Mouse (Mus musculus) urinary bladder, adult 18-20 months (tissue): ENCODE results near the gene Pi4kb.
"Not testable (repeated sequence)": the region's sequence is repeated elsewhere in the genome, so short reads cannot be mapped to it uniquely, and the experiment has no call there.

Experiments
- DNase-seq, 2 experiments: peaks; one replicate each; pipeline ENCODE4 v3.0.0; 2022; ENCODE audit warnings: low spot score in 2 of 2, mixed read lengths in 2 of 2

Gene Pi4kb

GRCm38 (mm10) chr3:95015337-95015872 lies 40.9 kb downstream of the Pi4kb start, which contains the start of gene Zfp687:
TSS of gene Zfp687 (minus strand) at chr3:95015448.
- peak; percentile 98 to 99 for DNase-seq

DNA sequence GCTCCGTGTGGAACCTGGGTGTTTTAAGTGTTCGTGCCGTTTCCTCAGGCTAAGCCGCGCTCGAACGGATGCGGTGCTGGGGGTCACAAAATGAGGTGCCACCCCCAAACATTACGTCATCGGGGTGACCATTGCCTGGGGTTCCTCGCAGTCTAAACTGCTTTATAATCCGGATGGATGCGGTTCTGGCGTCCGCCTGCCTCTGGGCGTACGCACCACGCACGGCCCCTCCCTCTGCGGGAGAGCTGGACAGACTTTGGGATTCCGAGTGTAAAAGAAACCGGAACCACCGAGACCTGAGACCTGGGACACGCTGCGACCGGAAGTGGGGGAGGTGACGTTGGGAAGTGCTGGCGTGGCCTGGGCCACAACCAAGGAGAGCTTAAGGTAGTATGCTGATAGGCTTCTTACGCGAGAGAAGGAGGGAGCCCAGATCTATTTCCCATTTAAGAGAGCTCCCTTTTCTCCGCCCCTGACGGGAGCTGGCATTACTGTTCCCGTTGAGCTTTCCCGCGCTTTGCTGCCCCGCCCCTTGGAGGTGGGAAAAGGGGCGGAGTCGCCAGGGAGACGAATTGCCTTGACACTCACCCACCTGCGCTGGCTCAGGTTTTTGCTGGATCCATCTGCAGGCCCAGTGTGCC lies 41.5 kb downstream of the Pi4kb start:
- DNase-seq = peak; percentile 94 to 95

DNA sequence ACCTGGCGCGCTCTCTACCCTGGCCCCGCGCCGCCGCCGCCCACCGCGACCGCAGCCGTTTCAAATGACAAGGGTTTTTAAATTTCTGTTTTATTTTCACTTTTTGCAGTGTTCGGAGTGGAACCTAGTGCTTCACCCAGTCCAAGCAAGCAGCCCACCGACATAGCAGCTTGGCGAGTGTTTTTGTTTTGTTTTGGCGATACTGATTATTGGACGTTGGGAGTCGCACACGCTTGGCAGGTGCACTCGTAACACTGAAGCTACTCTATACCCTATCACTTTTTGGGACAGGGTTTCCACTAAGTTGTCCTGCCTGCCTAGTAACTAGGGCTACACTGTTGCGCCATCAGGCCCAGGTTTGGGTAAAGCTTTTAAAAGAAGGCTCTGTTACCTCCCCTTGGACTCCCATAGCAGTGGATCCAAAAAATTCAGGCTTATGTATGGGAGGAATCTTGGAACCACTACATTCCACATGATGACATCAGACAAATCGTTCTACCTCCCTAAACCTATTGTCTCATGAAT lies 42.1 kb downstream of the Pi4kb start:
- DNase-seq = no peak

GRCm38 (mm10) chr3:95018741-95019140 lies 44.2 kb downstream of the Pi4kb start:
- no peak for DNase-seq

DNA sequence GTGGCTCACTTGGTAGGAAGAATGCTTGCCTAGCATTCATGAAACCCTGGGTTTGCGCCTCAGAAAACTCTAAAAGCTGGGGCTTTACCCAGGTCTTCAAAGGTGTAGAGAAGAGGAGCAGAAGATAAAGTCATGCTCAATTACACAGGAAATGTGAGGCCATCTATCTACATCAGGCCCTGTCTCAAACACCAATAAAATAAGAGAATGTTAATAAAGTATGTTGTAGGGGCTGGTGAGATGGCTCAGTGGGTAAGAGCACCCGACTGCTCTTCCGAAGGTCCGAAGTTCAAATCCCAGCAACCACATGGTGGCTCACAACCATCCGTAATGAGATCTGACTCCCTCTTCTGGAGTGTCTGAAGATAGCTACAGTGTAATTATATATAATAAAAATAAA lies 46.4 kb downstream of the Pi4kb start:
- not testable (repeated sequence) for DNase-seq

GRCm38 (mm10) chr3:95024551-95024950 lies 50.0 kb downstream of the Pi4kb start:
- DNase-seq = no peak

DNA sequence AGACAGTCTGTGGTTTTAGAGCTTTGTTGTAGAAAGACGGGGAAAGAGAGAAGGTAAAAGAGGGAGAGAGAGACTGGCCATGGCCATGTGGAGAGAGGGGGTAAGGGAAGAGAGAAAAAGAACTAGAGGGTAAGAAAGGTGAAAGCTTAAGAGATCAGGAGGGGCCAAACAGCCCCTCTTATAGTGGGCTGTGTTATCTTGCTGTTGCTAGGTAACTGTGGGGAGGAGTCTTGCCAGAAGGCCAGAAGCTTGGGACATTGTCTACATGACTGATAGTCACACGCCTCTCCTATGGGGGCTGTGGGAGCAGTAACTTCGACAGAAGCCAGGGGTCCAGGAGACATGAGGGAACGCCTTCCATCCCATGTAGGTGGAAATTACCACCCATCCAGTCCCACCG lies 50.7 kb downstream of the Pi4kb start:
- DNase-seq = no peak

- DNase-seq = no peak
These were observed 52.6 kb downstream of the Pi4kb start for GRCm38 (mm10) chr3:95027057-95027645.

GRCm38 (mm10) chr3:95027701-95028100 lies 53.2 kb downstream of the Pi4kb start:
- DNase-seq = no peak

GRCm38 (mm10) chr3:95028603-95029002 lies 54.1 kb downstream of the Pi4kb start:
- DNase-seq = no peak

DNA sequence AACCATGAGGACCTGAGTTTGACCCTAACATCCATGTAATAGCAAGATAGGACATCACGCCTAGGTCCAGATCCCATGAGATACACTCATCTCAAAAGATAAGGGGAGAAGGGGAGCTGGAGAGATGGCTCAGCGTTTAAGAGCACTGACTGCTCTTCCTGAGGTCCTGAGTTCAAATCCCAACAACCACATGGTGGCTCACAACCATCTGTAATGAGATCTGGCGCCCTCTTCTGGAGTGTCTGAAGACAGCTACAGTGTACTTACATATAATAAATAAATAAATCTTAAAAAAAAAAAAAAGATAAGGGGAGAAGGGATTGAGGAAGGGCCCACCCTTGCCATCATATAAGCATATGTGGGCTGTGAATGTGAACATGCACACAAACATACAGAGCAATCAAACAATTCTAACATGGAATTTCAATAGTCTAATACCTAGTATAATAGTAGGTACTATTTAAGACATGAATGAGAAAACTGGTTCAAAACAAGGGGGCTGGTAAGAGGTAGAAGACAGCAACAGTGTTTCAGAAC lies 54.8 kb downstream of the Pi4kb start:
- not testable (repeated sequence) for DNase-seq

DNA sequence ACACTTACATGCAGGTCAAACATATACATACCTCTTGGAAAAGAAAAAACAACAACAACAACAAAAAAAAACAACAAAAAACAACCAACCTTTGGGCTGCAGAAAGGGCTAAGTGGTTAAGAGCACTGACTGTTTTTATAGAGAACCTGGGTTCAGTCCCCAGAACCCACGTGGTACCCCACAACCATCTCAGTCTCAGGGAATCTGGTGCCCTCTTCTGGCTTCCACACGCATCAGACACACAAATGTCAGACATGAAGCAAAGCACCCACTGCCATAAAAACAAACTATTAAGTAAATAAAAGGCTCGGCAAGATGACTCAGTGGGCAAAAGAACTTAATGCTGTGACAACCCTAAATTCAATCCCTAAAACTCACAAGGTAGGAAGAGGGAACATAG lies 55.4 kb downstream of the Pi4kb start:
- DNase-seq = no peak

DNA sequence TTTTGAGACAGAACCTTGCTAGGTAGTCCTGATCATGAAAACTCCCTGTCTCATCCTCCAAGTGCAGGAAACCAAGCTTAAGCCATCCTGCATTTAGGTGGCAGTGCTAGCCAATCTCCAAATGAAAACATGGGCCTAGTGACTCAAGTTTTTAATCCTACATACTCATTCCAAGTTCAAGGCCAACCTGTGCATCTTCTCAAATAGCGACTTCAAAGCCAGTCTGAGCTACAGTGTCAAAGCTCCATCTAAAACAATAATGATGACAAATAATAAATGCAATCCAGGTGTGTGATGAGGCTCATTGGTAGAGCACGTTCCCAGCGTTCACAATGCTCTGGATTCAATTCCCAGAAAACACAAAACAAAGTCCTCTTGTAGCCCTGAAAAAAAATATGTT lies 67.1 kb downstream of the Pi4kb start:
- DNase-seq = no peak

- peak; percentile 98 for DNase-seq
These were observed 67.8 kb downstream of the Pi4kb start, which contains the start of gene Psmd4 for GRCm38 (mm10) chr3:95042166-95042837. TSS of gene Psmd4 (minus strand) at chr3:95042614.

GRCm38 (mm10) chr3:95042838-95043229 lies 68.3 kb downstream of the Pi4kb start:
- DNase-seq = no peak

DNA sequence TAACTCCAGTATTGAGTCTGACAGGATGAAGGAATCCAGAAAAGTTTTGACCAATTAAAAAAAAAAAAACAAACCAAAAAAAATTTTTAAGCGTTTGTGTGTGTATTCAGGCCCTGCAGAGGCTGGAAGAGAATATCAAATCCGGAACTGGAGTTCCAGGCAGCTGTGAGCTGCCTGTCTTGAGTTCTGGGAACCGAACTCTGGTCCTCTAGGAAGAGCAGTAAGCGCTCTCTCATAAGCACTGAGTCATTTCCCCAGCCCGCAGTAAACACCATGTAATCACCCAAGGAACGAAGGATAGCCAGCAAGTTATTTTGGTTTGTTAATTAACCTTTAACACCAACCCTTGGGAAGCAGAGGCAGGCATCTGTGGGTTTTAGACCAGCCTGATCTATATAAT lies 68.7 kb downstream of the Pi4kb start:
- no peak for DNase-seq

GRCm38 (mm10) chr3:95046462-95047057 lies 72.0 kb downstream of the Pi4kb start:
- no peak for DNase-seq

DNA sequence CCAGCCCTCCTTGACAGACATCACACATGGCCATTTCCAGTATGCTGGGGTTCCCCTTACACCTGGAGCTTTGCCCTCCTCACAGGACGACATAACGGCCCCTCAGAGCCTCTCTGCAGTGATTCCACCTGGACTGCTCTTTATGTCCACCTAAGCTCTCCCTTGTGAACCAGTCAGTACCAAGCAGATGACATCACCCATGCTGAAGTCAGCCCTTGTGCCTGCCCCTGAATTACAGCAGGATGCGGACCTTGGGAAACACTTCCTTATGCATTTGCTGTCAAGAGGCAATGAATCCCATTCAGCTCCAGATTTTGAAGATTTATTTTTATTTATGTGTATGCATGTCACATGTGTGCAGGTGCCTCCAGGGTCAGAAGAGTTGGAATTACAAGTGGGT lies 73.4 kb downstream of the Pi4kb start:
- no peak for DNase-seq

DNA sequence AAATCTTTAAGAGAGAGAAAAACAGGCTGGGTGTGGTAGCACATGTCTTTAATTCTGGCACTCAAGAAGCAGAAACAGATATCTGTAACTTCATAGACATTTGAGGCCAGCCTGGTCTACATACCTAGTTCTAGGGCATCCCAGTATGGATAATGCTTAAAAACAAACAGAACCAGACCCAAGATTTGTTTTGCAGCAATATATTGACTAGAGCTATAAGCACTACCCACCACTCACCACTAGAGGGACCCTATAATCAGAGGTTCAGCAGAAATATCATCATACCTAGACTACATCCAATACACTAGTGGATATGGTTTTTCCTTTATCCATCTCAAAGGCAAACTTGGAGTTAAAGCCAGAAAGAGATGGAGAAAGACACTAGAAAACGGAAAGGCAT lies 78.4 kb downstream of the Pi4kb start:
- no peak for DNase-seq

- DNase-seq = no peak
These were observed 79.2 kb downstream of the Pi4kb start for GRCm38 (mm10) chr3:95053701-95054100.

- peak; percentile 12 to 24 for DNase-seq
These were observed 80.1 kb downstream of the Pi4kb start for GRCm38 (mm10) chr3:95054481-95055260.
